Mouse (Mus musculus): Measurements from ENCODE around the gene Gm21994. TPM values are rescaled to one million over a fixed set of nuclear protein-coding genes. Genes with fewer than 3 reads are reported as not detected.

Gm21994 gene
- 0.14 TPM in 1 of 2 replicates, not detected in the other for polyA plus RNA-seq (2012; rRNA removed)

GRCm38 (mm10) chr2:150255491-150255890, at the start of gene Gm21994:
Gm21994 (minus strand) TSS chr2:150255591.

DNA sequence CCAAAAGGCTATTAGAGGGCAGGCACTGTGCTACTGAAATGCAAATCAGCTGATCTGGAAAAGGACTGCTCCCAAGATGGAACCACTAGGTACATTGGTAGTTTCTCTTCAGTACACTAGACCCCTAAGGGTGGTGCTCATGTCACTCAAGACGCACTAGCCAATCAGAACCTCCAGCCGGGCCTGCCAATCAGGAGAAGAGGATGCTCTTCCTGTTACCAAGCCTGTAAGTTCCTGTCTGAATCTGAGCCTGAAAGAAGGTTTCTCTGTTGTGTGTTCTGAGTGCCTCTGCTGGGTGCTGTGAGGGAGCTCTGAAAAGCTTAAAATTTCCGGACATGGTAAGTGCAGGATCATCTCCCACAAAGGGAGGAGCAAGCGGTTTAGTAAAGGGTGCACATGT, 1.9 kb upstream of the Gm21994 start, which contains the start of gene Gm14124:
Gm14124 (plus strand) TSS at position 227 of the 400 bp plus-strand sequence.

GRCm38 (mm10) chr2:150217600-150218362, 37.6 kb downstream of the Gm21994 start, which contains the start of gene Zfp937:
Zfp937 (plus strand) TSS chr2:150218073.

Other genes starting within 250 kb of the Gm21994 start
- 0.56 and 1.1 TPM in 2 replicates for gene Zfp120, start 118.9 kb downstream of the Gm21994 start, polyA plus RNA-seq (2012; rRNA removed)
- not detected in 2 replicates for gene Gm10770, start 75.9 kb downstream of the Gm21994 start, polyA plus RNA-seq (2012; rRNA removed)
- gene Gm14139, start 73.8 kb downstream of the Gm21994 start, polyA plus RNA-seq (2012; rRNA removed), result not detected in 2 replicates
- gene Zfp937, start 37.5 kb downstream of the Gm21994 start, polyA plus RNA-seq (2012; rRNA removed), result 0.31 and 0.35 TPM in 2 replicates
- not detected in 2 replicates for gene Gm14124, start 1.9 kb upstream of the Gm21994 start, polyA plus RNA-seq (2012; rRNA removed)
- not detected in 2 replicates for gene Gm10130, start 68.1 kb upstream of the Gm21994 start, polyA plus RNA-seq (2012; rRNA removed)
- 1.5 TPM in 2 replicates for gene 3300002I08Rik, start 107.2 kb upstream of the Gm21994 start, polyA plus RNA-seq (2012; rRNA removed)
- 0.06 and 0.11 TPM in 2 replicates for gene Zfp442, start 195.9 kb upstream of the Gm21994 start, polyA plus RNA-seq (2012; rRNA removed)
- not detected in 2 replicates for gene Zfp345, start 229.5 kb upstream of the Gm21994 start, polyA plus RNA-seq (2012; rRNA removed)